Mouse (Mus musculus) erythroid progenitor cell, adult 5-6 weeks (primary cell): Measurements from ENCODE around the gene Slc28a1. TPM values are rescaled to one million over a fixed set of nuclear protein-coding genes. Genes with fewer than 3 reads are reported as not detected.
A peak's percentile ranks its signal among the peaks of the same experiment; 100 is the strongest.
"Not testable (repeated sequence)": the region's sequence is repeated elsewhere in the genome, so short reads cannot be mapped to it uniquely, and the experiment has no call there.

Experiments used
- ATAC-seq: replicated peaks from 2 replicates; pipeline ENCODE4 v1.8.0; 2016; ENCODE audit warnings: moderate number of reproducible peaks, mild to moderate bottlenecking, moderate TSS enrichment, inconsistent platforms; ENCODE audit not compliant: poor library complexity, low FRiP score, severe bottlenecking
- total RNA-seq, 2 experiments: library from RNA; stranded (forward) in 1 of 2; stranded (reverse) in 1 of 2; fragments of 150-400 nt in 1 of 2; fragments of 186-747, 209-891 nt in 1 of 2; gene quantifications; 2 replicates each; pipeline versions ENCODE4 v1.2.3 to v1.2.4; 2015 to 2017; ENCODE audit warnings: low replicate concordance in 2 of 2

The Slc28a1 gene
- total RNA-seq, 2 experiments from 2014 or later = not detected

DNA sequence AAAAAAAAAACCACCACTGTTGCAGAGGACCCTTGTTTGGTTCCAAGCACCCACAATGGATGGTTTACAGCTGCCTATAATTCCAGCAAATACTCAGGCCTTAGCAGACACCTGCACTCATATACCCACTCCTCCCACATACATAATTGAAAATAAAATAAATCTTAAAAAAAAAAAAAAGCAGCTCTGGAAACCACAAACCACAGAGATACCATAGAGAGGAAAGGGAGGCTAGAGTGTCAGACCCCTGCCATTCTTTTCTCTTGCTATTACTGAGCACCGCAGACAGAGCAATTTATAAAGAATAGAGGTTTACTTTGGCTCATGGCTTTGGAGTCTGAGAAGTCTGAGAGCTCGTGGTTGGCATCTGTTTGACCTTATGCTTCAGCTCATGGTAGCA lies 8.2 kb downstream of the Slc28a1 start:
- no peak for ATAC-seq

- peak; percentile 56 for ATAC-seq
Observed at GRCm38 (mm10) chr7:81123553-81123952, 9.0 kb downstream of the Slc28a1 start.

DNA sequence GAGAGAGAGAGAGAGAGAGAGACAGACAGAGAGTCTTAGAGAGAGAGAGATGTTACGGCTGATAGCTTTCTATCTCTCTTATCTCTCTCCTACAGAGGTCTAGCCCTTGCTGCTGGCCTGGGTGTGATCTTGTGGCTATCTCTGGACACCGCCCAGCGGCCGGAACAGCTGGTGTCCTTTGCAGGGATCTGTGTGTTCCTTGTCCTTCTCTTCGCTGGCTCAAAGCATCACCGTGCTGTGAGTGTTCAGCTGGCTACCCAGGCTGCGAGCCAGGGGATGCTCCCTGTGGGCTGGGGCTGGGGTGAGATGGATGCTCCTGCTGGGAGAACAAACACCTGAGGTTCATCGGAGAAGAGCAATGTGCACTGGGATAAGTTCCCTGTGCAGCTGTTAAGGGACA lies 10.2 kb downstream of the Slc28a1 start:
- peak; percentile 79 for ATAC-seq

DNA sequence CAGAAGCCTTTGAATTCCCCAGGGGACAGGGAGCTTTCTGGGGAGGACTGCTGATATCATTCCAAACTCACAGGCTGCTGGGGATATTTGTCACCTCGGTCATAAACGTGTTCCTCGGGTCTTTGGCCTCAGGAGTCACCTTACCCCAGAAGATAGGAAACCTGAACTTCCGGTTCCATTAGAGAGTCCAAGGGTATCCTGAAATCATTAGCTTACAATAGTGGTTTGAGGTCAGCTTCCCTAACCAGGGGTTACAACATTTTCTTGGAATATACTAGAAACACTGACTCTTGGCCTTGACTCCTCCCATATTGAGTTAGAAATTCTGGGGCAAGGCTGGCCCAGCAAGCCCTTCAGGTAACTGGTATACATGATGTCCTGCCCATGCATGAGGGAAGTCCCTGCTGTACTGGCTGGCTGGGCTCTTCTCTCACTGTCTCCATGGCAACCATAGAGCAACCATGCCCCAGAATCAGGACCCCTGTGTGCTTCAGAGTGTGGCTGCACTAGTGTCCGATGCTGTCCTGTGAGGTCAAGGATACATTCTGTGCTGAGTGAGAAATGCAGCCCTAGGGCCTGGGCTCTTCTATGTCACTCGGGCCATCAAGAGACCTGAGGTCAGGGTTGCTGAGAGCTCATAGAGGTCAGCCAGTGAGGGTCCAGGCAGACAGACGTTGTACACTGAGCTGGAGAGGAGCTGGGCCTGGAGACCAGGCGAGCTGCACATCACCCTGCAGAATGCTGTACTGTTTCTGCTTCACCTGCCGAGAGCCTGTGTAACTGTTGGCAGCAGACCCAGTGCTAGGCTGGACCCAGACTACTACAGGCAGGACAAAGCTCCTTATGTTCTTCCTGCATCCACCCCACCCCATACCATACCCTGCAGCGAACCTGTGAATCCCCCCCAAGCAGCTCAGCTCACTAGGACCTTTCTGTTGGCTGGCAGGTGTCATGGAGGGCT lies 10.9 kb downstream of the Slc28a1 start:
- ATAC-seq = peak; percentile 29

DNA sequence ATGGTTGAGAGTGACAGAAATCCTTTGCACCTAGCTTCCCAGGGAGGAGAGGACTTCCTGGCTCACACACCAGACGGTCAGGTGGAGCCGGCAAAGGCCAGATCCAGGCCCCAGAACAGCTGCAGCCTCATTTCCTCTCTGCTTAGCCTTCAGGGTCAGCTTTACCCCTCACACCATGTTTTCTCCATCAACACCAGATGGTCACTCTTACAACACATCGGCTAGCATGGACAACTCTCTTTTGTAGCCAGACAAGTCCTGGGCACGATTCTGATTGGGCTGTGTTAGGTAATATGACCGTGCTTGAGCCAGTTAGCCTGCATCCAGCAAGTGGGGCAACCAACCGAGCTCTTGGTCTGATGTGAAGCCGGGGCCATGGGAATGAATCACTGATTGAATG lies 17.3 kb downstream of the Slc28a1 start:
- no peak for ATAC-seq

GRCm38 (mm10) chr7:81132851-81133279 lies 18.3 kb downstream of the Slc28a1 start:
- ATAC-seq = no peak

DNA sequence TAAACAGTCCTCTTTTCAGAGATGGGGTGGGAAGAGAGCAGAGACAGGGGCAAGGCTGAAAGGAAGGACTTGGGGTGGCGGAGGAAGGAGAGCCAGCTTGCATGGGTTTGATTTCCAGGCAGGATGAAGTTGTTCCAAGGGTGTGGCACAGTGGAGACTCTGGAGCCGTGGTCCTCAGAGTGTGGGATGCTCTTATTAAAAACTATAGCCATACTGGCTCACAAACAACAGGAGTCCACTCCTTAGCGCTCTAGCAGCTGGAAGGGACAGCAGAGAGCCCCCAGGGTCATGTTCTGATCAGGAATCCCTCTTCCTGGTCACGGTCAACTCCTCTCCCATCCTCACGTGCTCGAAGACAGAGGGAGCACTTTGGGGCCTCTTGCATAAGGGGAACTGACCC lies 18.8 kb downstream of the Slc28a1 start:
- no peak for ATAC-seq

- no peak for ATAC-seq
Observed at GRCm38 (mm10) chr7:81133941-81134340, 19.3 kb downstream of the Slc28a1 start.

DNA sequence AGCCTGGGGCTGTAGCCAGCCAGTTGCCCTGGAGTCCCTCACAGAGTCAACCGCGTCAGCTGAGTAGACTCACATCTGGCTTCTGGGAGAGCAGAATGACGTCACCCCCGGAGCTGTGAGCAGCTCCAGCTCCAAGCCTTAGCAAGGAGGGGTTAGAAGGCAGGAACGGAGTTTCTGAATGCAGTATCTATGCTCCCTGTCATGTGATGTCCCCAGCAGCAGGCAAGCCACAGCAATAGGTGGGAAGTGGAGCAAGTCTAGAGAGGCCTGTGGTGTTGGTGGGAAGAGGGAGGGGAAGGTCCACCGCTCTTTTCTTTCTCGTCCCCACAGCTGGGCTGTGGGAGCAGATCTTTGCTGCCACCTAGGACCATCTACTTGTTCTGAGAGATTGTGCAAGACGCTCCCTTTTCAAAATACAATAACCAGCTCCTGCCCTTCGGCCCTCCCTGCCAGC lies 20.0 kb downstream of the Slc28a1 start:
- no peak for ATAC-seq

GRCm38 (mm10) chr7:81137292-81137691 lies 22.7 kb downstream of the Slc28a1 start:
- ATAC-seq = no peak

- ATAC-seq = no peak
Observed at GRCm38 (mm10) chr7:81139100-81139499, 24.5 kb downstream of the Slc28a1 start.

DNA sequence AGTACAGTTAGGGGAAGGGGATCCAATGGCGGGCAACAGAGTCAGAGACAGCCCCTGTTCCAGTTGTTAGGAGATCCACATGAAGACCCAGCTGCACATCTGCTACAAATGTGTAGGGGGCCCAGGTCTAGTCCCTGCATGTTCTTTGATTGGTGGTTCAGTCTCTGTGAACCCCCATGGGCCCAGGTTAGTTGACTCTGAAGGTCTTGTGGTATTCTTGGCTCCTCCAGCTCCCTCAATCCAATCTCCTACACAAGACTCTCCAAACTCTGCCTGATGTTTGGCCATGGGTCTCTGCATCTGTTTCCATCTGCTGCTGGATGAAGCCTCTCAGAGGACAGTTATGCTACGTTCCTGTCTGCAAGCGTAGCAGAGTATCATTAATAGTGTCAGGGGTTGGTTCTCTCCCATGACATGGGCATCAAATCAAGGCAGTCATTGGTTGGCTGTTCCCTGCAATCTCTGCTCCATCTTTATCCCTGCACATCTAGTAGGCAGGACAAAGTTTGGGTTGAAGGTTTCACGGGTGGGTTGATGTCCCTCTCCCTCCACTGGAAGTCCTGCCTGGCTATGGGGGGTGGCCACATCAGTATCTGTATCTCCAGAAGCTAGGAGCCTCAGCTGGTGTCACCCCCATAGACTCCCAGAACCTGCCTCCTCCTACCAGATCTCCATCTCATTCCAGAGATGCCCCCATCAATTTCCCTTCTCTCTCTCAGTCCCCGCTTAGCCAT lies 25.2 kb downstream of the Slc28a1 start:
- no peak for ATAC-seq

DNA sequence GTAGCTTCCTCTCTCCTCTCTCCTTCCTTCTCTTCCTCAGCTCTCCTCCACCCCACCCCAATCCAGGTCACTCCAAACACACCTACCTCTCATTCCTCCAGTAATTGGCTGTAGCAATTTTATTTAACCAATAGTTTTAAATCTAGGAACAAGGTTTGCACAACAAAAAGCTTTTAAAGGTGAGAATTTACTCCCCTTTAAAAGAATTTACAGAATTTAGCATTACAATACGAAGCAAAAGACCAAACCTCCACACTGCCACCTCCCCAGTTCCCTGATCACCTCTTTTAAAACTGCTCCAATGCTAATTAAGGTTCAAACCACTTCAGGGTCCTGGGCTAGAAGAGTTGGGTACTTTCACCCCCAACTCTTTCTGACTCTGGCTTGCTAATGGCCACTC lies 26.9 kb downstream of the Slc28a1 start:
- ATAC-seq = no peak

DNA sequence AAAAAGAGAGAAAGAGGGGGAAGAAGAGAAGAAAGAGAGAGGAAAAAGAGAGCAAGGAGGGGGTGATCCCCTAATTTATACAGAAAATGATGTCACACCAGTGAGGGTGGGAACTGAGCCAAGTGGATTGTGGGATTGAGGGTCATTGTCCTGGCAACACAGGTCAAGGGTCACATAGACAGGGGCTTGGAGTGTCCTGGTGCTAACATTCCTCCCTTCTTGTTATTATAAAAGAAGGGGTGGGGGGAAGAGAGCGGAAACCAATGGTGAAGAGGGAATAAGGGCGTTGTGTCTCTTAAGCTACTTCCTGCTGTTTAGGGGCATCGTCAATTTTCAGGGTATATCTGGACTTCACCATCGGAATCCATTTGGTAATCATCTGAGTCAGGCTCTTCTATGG lies 28.5 kb downstream of the Slc28a1 start:
- ATAC-seq = not testable (repeated sequence)

DNA sequence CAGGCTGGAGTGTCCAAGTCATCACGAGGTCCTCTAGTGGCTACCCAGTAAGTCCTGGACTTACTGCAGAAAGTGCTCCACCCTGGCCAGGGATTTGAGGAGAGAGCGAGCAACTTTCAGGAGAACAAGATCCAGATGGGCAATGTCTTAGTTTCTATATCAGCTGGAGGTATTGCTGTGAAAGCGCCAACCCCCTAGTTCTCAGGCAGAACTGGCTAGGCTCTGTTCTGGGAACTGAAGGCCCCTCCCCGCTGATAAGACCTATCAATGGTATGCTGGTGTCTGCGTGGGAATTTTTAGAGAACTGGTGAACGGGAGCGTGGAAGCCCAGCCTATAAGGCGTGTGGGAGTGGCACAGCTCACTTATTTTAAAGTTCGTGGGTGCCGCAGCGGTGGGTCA lies 35.2 kb downstream of the Slc28a1 start:
- peak; percentile 63; the same call in 1 of the 2 replicates for ATAC-seq

DNA sequence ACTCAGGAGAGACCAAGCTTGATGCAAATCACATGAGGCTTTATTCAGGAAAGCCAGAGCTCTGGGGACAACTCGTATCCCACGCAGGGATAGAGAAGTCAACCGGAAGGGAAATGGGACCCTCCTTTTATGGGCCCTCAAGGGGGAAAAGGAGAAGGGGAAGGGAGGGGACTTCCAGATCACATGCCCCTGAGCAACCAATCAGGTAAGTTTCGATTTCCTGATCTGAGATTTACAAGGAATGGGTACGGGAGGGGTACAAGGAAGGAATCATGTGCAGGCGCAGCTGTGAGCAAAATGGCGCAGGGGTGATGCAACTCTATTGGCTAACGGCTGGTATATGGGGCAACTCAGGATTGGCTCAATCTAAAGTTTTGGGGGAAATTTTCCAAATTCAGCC lies 36.6 kb downstream of the Slc28a1 start:
- no peak for ATAC-seq

DNA sequence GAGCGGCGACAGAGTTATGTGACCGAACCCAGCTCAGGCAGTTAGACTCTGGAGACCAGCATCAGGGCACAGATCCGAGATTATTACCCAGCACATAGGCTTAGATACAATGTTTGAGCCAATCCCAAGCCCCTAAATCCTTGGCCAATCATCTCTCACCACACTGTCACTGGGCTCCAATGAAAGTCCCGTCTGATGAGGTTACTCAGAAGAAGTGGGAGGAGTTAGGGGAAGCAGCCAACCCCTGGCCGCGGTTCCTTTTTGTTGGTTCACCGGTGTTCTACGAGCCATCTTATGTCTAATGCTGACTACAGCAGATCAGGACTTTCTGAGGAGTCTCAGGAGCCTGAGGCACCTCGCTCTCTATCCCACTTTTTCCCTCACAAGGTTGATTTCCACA lies 37.7 kb downstream of the Slc28a1 start:
- no peak for ATAC-seq

GRCm38 (mm10) chr7:81152826-81153225 lies 38.2 kb downstream of the Slc28a1 start:
- ATAC-seq = no peak

- no peak for ATAC-seq
Observed at GRCm38 (mm10) chr7:81153327-81153726, 38.7 kb downstream of the Slc28a1 start.

GRCm38 (mm10) chr7:81154244-81154643 lies 39.6 kb downstream of the Slc28a1 start:
- not testable (repeated sequence) for ATAC-seq

DNA sequence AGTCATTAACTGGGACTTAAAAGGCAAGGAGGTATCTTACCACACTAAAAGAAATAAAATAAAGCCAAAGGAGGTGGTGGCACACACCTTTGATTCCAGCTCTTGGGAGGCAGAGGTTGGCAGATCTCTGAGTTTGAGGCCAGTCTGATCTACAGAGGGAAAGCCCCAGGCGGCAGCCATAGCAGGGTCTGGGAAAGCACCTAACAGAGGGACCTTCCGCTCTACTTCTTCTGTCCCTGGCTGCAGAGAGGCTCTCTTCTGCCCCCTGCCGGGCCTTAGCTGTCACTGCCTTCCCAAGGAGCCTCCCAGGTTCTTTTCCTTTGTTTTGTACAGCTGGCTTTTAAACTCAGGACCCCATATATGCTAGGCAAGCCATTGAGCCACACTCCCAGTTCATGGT lies 40.4 kb downstream of the Slc28a1 start:
- peak; percentile 65 for ATAC-seq
